Mouse (Mus musculus) stomach, embryonic 15.5 days (tissue): ENCODE results near the gene Tspan9. TPM values are rescaled to one million over a fixed set of nuclear protein-coding genes. Genes with fewer than 3 reads are reported as not detected.

Source experiments
- ATAC-seq: fragments of 200-750 bp; cut with Nextera tagmentation; 2 replicates; pipeline ENCODE4 v1.8.0; 2017; ENCODE audit warnings: low read depth, moderate number of reproducible peaks, moderate TSS enrichment; ENCODE audit not compliant: insufficient read depth, low FRiP score
- H3K27ac ChIP-seq: fragments of 300-500 bp; sonication (generic); 2 replicates; pipeline ENCODE4 v1.5.1; 2015; ENCODE audit warnings: mild to moderate bottlenecking, inconsistent platforms
- H3K27me3 ChIP-seq: fragments of 300-500 bp; sonication (generic); replicated peaks from 2 replicates; pipeline ENCODE4 v1.6.1; 2015; ENCODE audit warnings: inconsistent platforms
- H3K36me3 ChIP-seq: fragments of 300-500 bp; sonication (generic); 2 replicates; pipeline ENCODE4 v1.6.1; 2015; ENCODE audit warnings: inconsistent platforms
- H3K4me1 ChIP-seq: fragments of 300-500 bp; sonication (generic); 2 replicates; pipeline ENCODE4 v1.6.1; 2015; ENCODE audit warnings: inconsistent platforms
- H3K4me2 ChIP-seq: fragments of 300-500 bp; sonication (generic); 2 replicates; pipeline ENCODE4 v1.6.1; 2015; ENCODE audit warnings: mild to moderate bottlenecking, inconsistent platforms
- H3K4me3 ChIP-seq: fragments of 300-500 bp; sonication (generic); replicated peaks from 2 replicates; pipeline ENCODE4 v1.5.1; 2015; ENCODE audit warnings: inconsistent platforms
- H3K9ac ChIP-seq: fragments of 300-500 bp; sonication (generic); 2 replicates; pipeline ENCODE4 v1.6.1; 2015; ENCODE audit warnings: inconsistent platforms
- H3K9me3 ChIP-seq: fragments of 300-500 bp; sonication (generic); 2 replicates; pipeline ENCODE4 v1.6.1; 2016; ENCODE audit warnings: inconsistent platforms
- WGBS: fragments of 180-500 bp; shearing (Covaris S2); methylation state at CpG from one replicate; pipeline ENCODE4 v1.1.7; 2015; 5-methylcytosine and 5-hydroxymethylcytosine counted together
- polyA plus RNA-seq: library from polyadenylated mRNA; unstranded; fragments of >200 nt; fragmentation: Nextera tagmentation; extraction: Ambion mirVana; gene quantifications from 2 replicates; pipeline ENCODE4 v1.2.1, GENCODE M21; 2015

Gene Tspan9
- polyA plus RNA-seq, 1 experiment from 2014 or later = 123 TPM

GRCm38 (mm10) chr6:128131390-128131789 lies 12.0 kb downstream of the Tspan9 start:
- Histone ChIP-seq H3K36me3 (0 out of 2 replicates have a peak, but pooled peaks cover 3% of the 10 kb centered on the region), H3K4me3 (no peak overlapping the region), H3K9ac (no peak overlapping the region), H3K27me3 (no peaks in the 10 kb centered on the region), H3K27ac (no peak overlapping the region), H3K9me3 (no peaks in the 10 kb centered on the region), H3K4me2 (no peak overlapping the region), H3K4me1 (peaks cover 34% of the 10 kb centered on the region)
- WGBS = 50% methylated on average over 2 of the region's 2 CpGs
- ATAC-seq = no peak

GRCm38 (mm10) chr6:128130686-128131085 lies 12.7 kb downstream of the Tspan9 start:
- no peak for ATAC-seq
- Histone ChIP-seq H3K9me3 (no peaks in the 10 kb centered on the region), H3K27me3 (no peaks in the 10 kb centered on the region), H3K9ac (no peak overlapping the region), H3K27ac (no peak overlapping the region), H3K4me2 (no peak overlapping the region), H3K36me3 (0 out of 2 replicates have a peak, but pooled peaks cover 3% of the 10 kb centered on the region), H3K4me3 (no peak overlapping the region), H3K4me1 (peaks cover 34% of the 10 kb centered on the region)
- WGBS = 82% methylated on average over 4 of the region's 4 CpGs

DNA sequence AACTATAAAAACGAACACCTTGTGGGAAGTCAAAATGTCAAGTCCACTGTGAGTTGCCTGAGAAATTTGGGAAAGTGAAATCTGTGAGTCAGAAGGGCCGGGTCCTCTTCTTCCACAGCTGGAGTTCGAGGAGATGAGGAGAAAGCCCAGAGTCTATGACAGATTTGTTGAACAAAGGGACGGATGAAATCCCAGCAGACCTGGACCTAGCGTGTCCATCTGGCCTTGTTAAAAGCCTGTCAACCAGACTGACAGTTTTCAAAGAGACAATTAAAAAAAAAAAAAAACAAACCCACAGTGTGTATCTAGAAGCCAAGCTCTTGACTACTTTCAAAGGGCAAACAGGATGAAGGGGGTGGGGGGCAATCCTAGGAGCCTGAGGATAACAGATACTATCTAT lies 14.0 kb downstream of the Tspan9 start:
- ATAC-seq = no peak

DNA sequence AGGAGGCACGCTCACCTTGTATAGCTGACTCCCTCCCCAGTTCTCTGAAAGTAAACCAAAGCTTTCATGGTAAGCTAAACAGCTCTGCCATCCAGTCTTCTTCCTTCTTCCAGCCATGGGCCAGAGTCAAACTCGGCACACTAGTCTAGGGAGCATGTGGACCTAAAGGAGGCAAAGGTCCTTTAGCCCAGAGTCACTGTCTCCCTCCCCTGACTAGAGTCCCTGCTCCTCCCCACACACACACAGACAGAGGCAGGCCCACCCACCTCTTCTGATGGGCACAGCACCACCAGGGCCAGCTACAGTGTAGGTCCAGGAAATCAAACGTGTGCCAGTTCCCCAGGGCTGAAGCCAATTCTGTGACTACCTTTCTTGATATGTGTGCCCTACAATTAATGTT lies 16.1 kb downstream of the Tspan9 start:
- Histone ChIP-seq H3K4me2 (no peak overlapping the region), H3K27ac (no peak overlapping the region), H3K4me3 (no peak overlapping the region), H3K27me3 (no peaks in the 10 kb centered on the region), H3K4me1 (peaks cover 5% of the 10 kb centered on the region; the same call in 1 of the 2 replicates), H3K9me3 (no peaks in the 10 kb centered on the region), H3K36me3 (0 out of 2 replicates have a peak, but pooled peaks cover 3% of the 10 kb centered on the region), H3K9ac (no peak overlapping the region)
- no peak for ATAC-seq
- 81% methylated on average over 3 of the region's 3 CpGs for WGBS

More for the DNA sequence above, 14.0 kb downstream of the Tspan9 start:
- Histone ChIP-seq H3K9me3 (no peaks in the 10 kb centered on the region), H3K27ac (no peak overlapping the region), H3K36me3 (0 out of 2 replicates have a peak, but pooled peaks cover 3% of the 10 kb centered on the region), H3K27me3 (no peaks in the 10 kb centered on the region), H3K9ac (no peak overlapping the region), H3K4me3 (no peak overlapping the region), H3K4me2 (no peak overlapping the region), H3K4me1 (peaks cover 21% of the 10 kb centered on the region)
- WGBS = 58% methylated on average over 5 of the region's 5 CpGs

DNA sequence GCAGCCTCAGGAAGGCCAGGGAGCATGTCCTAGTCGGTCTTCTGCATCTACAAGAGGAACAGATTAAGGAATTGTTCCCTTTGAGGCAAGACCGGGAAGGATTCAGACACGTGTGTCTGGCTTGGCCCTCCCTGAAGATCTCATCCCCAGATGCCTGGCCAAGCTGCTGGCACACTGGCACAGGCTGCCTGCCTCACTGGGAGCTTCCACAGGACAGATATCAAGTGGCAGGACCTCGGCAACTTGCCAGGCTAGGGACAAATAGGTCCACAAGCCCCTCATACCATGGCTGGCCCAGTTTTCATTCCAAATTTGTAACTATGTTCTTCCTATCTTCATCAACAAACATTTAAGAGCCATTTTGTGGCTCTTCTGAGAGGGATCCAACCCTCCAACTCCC lies 16.5 kb downstream of the Tspan9 start:
- Histone ChIP-seq H3K4me2 (no peak overlapping the region), H3K27me3 (no peaks in the 10 kb centered on the region), H3K36me3 (0 out of 2 replicates have a peak, but pooled peaks cover 3% of the 10 kb centered on the region), H3K27ac (no peak overlapping the region), H3K4me3 (no peak overlapping the region), H3K9me3 (no peaks in the 10 kb centered on the region), H3K4me1 (peaks cover 6% of the 10 kb centered on the region; the same call in 1 of the 2 replicates), H3K9ac (no peak overlapping the region)
- ATAC-seq = no peak
- WGBS = 72% methylated on average over 4 of the region's 4 CpGs

DNA sequence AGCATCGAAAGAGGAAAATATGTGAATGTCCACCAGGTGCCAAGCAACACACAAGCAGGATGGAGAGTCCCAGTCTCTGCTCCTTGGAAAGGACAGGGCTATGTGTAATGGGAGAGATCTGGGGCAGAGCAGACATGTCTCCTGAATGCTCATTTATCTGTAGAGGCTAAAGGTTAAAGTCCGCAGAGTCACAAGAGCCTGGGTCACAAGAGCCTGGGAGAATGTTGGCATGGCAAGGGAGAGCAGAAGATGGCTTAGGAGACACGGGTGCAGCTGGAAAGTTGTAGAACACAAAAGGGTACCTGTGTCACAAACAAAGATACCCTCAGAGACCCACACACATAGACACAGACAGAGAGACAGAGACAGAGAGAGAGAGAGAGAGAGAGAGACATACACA lies 17.9 kb downstream of the Tspan9 start:
- Histone ChIP-seq H3K9ac (no peak overlapping the region), H3K9me3 (no peaks in the 10 kb centered on the region), H3K27ac (no peak overlapping the region), H3K36me3 (0 out of 2 replicates have a peak, but pooled peaks cover 3% of the 10 kb centered on the region), H3K27me3 (no peaks in the 10 kb centered on the region), H3K4me2 (no peak overlapping the region), H3K4me3 (no peak overlapping the region), H3K4me1 (peaks cover 7% of the 10 kb centered on the region)
- no peak for ATAC-seq
- 71% methylated on average over 3 of the region's 3 CpGs for WGBS

- H3K4me1 ChIP-seq = peaks cover 7% of the 10 kb centered on the region
- no peak overlapping the region for H3K4me2 ChIP-seq
- no peak for ATAC-seq
- H3K9me3 ChIP-seq = no peaks in the 10 kb centered on the region
- H3K27ac ChIP-seq = no peak overlapping the region
- peaks cover 7% of the 10 kb centered on the region; the same call in 1 of the 2 replicates for H3K36me3 ChIP-seq
- 55% methylated on average over 10 of the region's 10 CpGs for WGBS
- H3K9ac ChIP-seq = no peak overlapping the region
- no peak overlapping the region for H3K4me3 ChIP-seq
- no peaks in the 10 kb centered on the region for H3K27me3 ChIP-seq
These were observed 19.0 kb downstream of the Tspan9 start for GRCm38 (mm10) chr6:128124222-128124971.

GRCm38 (mm10) chr6:128122127-128122526 lies 21.3 kb downstream of the Tspan9 start:
- WGBS = 25% methylated on average over 5 of the region's 5 CpGs
- Histone ChIP-seq H3K4me2 (no peak overlapping the region), H3K27me3 (no peaks in the 10 kb centered on the region), H3K4me1 (peaks cover 8% of the 10 kb centered on the region), H3K36me3 (peaks cover 4% of the 10 kb centered on the region; the same call in 1 of the 2 replicates), H3K9me3 (no peaks in the 10 kb centered on the region), H3K27ac (peak overlapping the region; percentile 61; the same call in 1 of the 2 replicates), H3K4me3 (no peak overlapping the region), H3K9ac (no peak overlapping the region)
- no peak for ATAC-seq

- Histone ChIP-seq H3K36me3 (peaks cover 4% of the 10 kb centered on the region; the same call in 1 of the 2 replicates), H3K9me3 (no peaks in the 10 kb centered on the region), H3K4me2 (no peak overlapping the region), H3K4me1 (peaks cover 13% of the 10 kb centered on the region), H3K9ac (no peak overlapping the region), H3K4me3 (no peak overlapping the region), H3K27me3 (no peaks in the 10 kb centered on the region), H3K27ac (peak overlapping the region; percentile 61; the same call in 1 of the 2 replicates)
- no peak for ATAC-seq
- 75% methylated on average over 5 of the region's 5 CpGs for WGBS
These were observed 21.7 kb downstream of the Tspan9 start for GRCm38 (mm10) chr6:128121691-128122090.

DNA sequence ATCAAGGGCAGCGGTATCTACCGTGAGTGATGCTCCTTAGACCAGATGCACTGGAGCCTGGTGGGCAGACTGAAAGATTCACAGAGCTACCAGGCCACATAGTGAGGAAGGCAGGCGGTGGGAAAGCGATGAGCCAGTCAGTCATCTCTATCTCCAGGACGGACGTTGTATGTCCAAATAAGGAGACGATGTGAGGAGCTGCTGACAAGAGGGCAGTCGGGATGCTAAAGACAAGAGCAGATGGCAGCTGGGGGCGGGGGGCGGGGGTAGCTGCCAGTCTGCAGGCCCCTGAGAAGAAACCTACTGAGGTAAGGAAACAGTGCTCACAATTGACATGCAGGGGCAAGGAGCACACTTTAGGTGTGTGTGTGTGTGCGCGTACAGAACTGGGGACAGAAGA lies 22.6 kb downstream of the Tspan9 start:
- H3K27me3 ChIP-seq = no peaks in the 10 kb centered on the region
- no peak overlapping the region for H3K4me2 ChIP-seq
- no peak overlapping the region for H3K9ac ChIP-seq
- H3K9me3 ChIP-seq = no peaks in the 10 kb centered on the region
- no peak for ATAC-seq
- H3K27ac ChIP-seq = no peak overlapping the region
- H3K4me3 ChIP-seq = no peak overlapping the region
- H3K4me1 ChIP-seq = peaks cover 13% of the 10 kb centered on the region
- 77% methylated on average over 12 of the region's 12 CpGs for WGBS
- peaks cover 4% of the 10 kb centered on the region; the same call in 1 of the 2 replicates for H3K36me3 ChIP-seq

GRCm38 (mm10) chr6:128118670-128119230 lies 24.6 kb downstream of the Tspan9 start:
- WGBS = 88% methylated on average over 7 of the region's 7 CpGs
- H3K9ac ChIP-seq = no peak overlapping the region
- H3K36me3 ChIP-seq = peaks cover 4% of the 10 kb centered on the region; the same call in 1 of the 2 replicates
- H3K27ac ChIP-seq = no peak overlapping the region
- H3K4me1 ChIP-seq = peaks cover 13% of the 10 kb centered on the region
- H3K4me2 ChIP-seq = no peak overlapping the region
- no peak for ATAC-seq
- H3K9me3 ChIP-seq = no peaks in the 10 kb centered on the region
- H3K27me3 ChIP-seq = no peaks in the 10 kb centered on the region
- H3K4me3 ChIP-seq = no peak overlapping the region
